Mouse (Mus musculus) telencephalon, adult 2 months (tissue): Measurements from ENCODE around the gene Slc2a3.
"Not testable (repeated sequence)": the region's sequence is repeated elsewhere in the genome, so short reads cannot be mapped to it uniquely, and the experiment has no call there.

ENCODE experiments used
- DNase-seq: peaks from one replicate; pipeline ENCODE4 v3.0.0-alpha.2; 2011; ENCODE audit warnings: low read depth, low spot score

Slc2a3 gene

DNA sequence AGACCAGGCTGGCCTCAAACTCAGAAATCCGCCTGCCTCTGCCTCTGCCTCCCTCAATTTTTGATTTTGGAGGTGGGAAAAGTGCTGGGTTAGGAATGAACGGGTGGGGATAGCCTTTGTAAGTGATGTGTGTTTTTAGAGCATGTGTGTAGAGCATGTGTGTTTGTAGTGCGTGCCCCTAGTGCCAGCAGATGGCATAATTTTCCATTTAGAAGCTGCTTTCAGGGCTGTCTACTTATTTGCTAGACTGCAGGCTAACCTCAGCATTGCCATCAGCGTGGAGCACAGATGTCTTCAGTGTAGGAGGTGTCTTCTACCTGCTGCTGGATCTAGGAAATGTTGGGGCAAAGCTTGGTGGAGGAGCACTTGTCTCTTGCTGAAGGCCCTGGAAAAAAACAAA, 92.6 kb downstream of the Slc2a3 start:
- DNase-seq, result no peak

DNA sequence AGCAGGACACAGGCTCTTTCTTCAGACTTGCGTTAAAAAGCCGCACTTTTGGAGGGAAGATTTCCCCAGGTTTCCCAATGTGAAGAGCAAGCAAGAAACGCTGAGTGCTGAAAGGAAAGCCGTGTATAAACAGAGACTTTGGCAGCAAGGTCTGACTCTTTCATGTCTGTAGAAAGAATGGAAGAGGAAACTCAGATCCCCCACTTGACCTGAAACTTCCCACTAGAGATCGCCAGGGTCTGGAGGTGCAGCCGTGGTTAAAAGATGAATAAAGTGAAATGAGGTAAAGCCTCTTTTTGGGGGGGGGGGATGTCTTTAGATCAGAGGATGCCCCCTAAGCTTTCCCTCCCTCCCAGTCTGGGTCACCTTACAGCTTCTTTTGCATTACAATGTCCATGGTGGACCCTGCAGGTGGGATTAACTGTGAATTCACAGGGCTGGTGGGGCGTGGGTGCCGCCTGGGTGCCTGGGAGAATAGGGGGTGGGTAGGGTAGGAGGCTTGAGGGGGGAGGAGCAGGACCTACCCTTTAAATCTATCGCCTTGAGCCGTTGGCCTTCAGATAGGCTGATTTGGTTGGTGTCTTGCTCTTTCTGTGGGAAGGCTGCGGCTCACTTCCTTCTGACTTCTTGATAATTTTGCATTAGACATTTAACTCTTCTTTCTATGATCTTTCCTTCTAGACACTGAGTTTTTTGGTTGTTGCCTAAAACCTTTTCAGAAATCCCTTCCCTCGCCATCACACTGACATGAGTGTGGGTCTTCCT, 94.2 kb downstream of the Slc2a3 start, which contains the start of gene Nanog:
Gene Nanog, plus strand, starts transcription at position 454 of the 765 bp plus-strand sequence.
- DNase-seq, result no peak

DNA sequence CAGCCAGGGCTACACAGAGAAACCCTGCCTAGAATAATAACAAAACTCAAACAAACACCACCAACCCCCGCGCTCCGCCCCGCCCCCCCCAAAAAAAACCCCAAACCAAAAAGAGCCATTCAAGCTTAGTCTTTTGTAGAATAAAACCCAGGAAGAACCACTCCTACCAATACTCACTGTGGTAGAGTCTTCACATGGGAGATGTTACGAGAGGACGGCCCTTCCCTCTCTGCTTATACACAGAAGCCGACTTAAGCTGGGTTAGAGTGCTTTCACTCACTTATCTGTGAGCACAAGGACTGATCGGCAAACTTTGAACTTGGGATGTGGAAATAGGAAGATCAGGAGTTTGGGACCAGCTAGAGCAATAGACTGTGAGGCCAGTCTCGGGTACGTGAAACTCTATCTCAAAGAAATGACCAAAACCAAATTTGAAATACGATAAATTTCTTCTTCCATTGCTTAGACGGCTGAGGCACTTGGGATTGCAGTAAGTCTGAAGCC, 95.1 kb downstream of the Slc2a3 start:
- DNase-seq, result no peak

DNA sequence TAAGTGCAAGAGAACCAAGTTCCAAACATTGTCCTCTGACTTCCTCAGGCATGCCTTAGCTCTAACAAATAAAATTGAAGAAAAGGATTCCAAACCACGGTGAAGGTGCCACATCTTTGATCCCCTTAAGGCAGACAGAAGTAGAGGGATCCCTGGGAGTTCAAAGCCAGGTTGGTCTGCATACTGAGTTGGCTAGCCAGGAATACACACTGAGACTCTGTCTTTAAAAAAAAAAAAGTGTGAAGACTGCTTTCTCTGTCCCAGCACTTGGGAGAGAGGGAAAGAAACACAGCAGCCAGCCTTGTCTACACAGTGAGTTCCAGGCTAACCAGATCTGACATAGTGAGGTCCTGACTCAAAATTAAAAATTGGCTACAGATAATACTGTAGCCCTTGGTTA, 97.7 kb downstream of the Slc2a3 start:
- DNase-seq, result no peak

DNA sequence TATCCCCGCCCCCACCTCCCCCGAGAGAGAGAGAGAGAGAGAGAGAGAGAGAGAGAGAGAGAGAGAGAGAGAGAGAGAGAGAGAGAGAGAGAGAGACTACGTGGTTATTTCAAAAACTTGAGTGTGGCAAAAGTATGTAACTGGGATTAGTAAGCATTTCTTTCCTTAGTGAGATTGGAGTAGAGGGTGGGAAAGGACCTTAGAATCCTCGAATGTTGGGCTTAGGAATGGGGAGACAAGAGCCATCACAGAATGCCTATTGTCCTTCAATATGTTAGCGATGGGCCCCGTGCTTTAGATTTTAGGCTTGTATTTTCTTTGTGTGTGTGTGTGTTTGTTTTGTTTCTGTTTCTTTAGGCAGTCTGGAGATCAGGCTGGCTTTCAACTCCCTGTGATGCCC, 98.2 kb downstream of the Slc2a3 start:
- no peak for DNase-seq

DNA sequence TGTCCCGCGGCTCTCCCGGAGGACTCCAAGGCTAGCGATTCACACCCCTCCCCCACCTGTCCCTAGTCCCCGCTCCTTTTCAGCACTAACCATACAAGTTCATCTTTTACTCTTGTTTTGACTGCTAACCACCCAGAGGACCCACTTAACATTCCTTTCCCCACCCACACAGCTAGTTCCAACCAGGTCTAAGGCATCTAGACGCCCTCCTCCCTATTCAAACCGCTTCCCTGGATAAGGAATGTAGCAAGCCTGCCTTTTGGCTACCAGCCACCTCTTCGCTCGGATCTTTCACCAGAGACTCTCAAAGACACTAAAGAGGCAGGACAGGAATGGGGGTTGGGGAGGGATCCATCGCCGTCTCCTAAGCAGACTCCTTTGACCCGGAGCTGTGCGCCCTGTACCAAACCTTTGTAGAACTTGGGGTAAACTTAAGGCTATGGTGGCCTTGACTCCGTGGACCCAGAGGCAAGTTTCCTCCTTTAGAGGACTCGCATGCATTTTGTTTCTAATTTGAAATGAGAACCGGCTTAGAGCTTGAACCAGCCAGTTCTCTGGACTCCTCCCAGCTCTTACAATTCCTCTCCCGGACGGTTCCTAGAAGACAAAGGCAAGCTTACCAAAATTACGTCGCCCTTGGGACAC, 98.8 kb downstream of the Slc2a3 start:
- DNase-seq, result no peak

DNA sequence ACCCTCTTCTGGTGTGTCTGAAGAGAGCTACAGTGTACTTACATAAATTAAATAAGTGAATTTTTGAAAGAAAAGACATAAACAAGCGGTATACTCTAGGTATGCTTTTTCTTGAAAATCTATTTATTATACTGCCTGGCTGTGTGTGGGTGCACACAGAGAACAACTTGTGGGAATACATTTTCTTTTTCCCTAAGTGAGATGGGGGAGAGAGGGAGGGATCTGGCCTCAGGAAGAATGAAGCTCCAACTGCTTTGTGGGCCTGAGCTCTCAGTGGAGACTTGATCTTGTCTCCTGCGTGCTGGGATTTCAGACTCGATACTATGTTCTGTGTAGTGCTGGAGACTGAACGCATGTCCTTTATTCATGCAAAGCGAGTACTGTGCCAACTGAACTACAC, 99.6 kb downstream of the Slc2a3 start:
- peak; percentile 15 for DNase-seq

DNA sequence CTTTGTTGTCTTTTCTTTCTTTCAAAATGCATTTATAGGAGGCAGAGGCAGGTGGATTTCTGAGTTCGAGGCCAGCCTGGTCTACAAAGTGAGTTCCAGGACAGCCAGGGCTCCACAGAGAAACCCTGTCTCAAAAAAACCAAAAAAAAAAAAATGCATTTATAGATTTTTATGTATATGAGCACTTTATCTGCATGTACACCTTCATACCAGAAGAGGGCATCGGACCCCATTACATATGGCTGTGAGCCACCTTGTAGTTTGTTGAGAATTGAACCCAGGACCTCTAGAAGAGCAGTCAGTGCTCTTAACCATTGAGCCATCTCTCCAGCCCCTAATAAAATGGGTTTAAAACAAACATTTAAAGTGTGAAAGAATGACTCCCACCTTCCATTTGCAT, 101.8 kb downstream of the Slc2a3 start:
- DNase-seq, result not testable (repeated sequence)

DNA sequence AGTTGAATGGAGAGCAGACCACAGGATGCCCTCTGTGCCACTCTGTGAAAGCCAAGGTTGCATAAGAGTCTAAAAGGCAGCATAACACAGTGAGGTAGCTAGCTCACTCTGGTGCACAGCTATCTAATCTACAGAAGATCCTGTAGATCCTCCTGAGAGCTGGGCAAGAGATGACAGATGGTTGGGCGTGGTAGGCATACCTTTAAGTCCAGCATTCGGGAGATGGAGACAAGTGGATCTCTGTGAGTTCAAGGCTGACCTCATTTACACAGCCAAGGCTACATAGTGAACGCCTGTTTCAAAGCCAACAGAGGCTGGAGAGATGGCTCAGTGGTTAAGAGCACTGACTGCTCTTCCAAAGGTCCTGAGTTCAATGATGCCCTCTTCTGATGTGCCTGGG, 106.0 kb downstream of the Slc2a3 start:
- DNase-seq, result no peak

DNA sequence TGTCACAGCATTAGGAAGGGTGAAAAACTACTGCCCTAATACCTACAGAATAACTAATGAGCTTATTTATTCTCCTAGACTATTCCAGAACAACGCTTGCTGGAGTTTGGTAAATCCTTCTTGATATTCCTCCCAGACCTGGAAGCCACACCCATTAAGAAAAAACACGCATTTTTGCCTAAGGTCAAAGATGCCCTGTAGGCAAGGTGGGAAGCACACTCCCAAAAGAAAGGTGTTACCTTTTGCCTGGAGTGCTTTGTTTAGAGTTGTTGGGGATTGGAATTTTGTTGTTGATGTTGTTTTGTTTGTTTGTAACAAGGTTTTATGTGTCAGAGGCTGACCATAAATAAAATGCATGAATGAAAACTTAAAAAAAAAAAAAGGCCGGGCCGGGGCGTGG, 111.4 kb downstream of the Slc2a3 start:
- DNase-seq, result no peak

DNA sequence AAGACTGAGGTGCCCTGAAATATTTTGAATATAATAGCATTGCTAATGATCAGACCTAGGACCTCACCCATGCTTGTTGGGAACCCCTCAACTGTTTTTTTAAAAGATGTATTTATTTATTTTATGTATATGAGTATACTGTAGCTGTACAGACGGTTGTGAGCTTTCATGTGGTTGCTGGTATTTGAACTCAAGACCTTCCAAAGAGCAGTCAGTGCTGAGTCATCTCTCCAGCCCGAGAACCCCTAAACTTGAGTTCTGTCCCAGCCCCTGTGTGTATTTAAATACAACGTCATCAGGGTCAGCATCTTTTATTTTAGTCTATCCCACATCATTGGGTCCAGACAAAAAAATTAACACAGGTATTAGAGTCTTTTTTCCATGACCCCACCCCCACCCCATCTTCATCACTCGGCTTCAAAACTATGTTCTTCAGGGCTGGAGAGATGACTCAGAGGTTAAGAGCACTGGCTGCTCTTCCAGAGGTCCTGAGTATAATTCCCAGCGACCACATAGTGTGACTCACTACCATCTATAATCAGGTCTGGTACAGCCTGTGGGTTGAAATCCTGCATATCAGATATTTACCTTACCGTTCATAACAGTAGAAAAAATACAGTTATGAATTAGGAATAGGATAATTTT, 111.9 kb downstream of the Slc2a3 start:
- DNase-seq, result no peak

DNA sequence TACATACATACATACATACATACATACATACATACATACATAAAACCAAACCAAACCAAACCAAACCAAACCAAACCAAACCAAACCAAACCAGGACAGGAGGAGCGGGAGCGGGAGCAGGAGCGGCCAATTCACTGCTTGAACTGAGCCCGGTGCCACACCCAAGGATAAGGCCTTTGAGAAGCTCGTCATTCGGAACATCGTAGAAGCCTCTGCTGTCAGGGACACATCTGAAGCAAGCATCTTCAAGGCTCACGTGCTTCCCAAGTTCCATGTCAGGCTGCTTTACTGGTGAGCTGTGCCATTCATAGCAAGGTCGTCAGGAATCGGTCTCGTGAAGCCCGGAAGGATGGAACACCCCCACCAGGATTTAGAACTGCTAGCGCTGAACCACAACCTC, 114.7 kb downstream of the Slc2a3 start:
- DNase-seq, result no peak

DNA sequence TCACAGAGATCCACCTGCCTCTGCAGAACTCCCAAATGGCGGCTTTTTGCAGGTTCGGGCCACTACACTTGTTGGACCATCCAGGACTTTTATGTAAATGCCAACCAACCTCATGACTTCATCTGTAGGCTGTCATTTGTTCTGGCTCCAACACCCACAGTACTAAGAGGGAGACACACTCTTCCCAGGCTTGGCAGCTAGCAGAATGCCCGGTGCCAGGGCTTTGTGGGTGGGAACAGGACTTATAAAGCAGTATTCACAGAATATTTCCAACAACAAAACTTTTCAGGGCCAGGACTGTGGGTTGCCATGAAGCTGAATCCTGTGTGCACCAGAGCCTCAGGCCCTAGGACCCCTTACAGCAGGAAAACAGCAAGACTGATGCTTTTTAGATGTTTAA, 118.8 kb downstream of the Slc2a3 start:
- DNase-seq, result peak; percentile 86
